In the genomic region with DNA sequence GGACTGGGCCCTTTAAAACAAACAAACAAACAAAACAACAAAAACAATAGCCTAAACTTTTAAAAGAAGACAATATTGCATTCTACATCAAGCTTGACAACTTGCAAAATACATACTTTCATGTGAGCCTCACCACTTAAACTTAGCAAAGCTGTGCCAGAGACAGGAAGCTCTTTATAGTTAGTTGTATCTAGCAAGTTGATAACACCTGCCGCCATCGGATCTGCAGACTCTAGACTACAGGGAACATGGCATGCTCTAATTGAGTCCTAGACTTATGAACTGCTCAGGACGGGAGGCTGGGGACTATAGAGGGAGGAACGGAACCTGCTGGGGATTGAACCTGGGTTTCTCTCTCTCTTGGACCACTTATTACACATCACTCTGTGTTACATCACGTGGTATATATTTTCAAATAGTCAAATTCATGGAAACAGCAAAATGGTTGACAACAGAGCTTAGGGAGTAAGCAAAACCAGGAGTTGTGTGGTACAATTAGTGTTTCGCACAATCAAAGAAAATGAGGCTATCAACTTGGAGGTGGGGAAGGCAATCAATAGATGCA, we compare ENCODE assay signal across 10 mouse cellular contexts. TPM values are rescaled to one million over a fixed set of nuclear protein-coding genes. Genes with fewer than 3 reads are reported as not detected.
DNase-seq lines count a peak whose midpoint lies in the region; ATAC-seq and TF ChIP-seq lines count a peak whose summit lies in the region.
"Had no signal": no experiment of that assay in that cellular context is flagged by ENCODE, and none has a peak within 500 bp of the region (broad histone marks: within the 10 kb centered on the region; RNA-seq: fewer than 3 reads in every experiment).

No protein-coding gene starts in this region.

- no peak overlapping the region for H3K9ac ChIP-seq in heart, embryonic 14.5 days (ENCODE audit: low read length)
- no peak overlapping the region for H3K9ac ChIP-seq in lung, embryonic 15.5 days
- no peak overlapping the region for H3K9ac ChIP-seq in heart, embryonic 16.5 days (ENCODE audit: low read length)
- no peak overlapping the region for H3K9ac ChIP-seq in midbrain, postnatal 0 days (replicated peaks; ENCODE audit: low read length, poor library complexity, severe bottlenecking)

- H3K27ac ChIP-seq in heart, embryonic 14.5 days (replicated peaks in 1 of 2; ENCODE audit: control insufficient read depth in 1 of 2, insufficient read depth in 1 of 2, low read depth in 2 of 2, low read length in 2 of 2): peak overlapping the region; percentile 75 to 95
- peak overlapping the region; percentile 87 for H3K27ac ChIP-seq in lung, embryonic 15.5 days
- peak overlapping the region; percentile 89 for H3K27ac ChIP-seq in heart, embryonic 16.5 days (ENCODE audit: low read length)
- H3K27ac ChIP-seq in midbrain, postnatal 0 days (ENCODE audit: low read depth, low read length): no peak overlapping the region

- TF ChIP-seq CTCF in lung, adult 2 months (IDR thresholded peaks at IDR 0.05; ENCODE audit: insufficient read depth, low read length): no peak
- no peak for TF ChIP-seq CTCF in midbrain, postnatal 0 days (IDR thresholded peaks at IDR 0.05)

- no peaks in the 10 kb centered on the region for H3K9me3 ChIP-seq in heart, embryonic 14.5 days (ENCODE audit: control insufficient read depth, low read length)
- no peaks in the 10 kb centered on the region for H3K9me3 ChIP-seq in lung, embryonic 15.5 days
- no peaks in the 10 kb centered on the region for H3K9me3 ChIP-seq in heart, embryonic 16.5 days (replicated peaks; ENCODE audit: control insufficient read depth, low read length)
- H3K9me3 ChIP-seq in midbrain, postnatal 0 days (ENCODE audit: low read length): no peaks in the 10 kb centered on the region

- peaks cover 48 to 92% of the 10 kb centered on the region in 2 experiments for H3K4me1 ChIP-seq in heart, embryonic 14.5 days (ENCODE audit: control insufficient read depth in 2 of 2, insufficient read depth in 2 of 2, low read length in 2 of 2)
- peaks cover 85% of the 10 kb centered on the region for H3K4me1 ChIP-seq in lung, embryonic 15.5 days
- peaks cover 7% of the 10 kb centered on the region for H3K4me1 ChIP-seq in lung, adult 2 months (ENCODE audit: control insufficient read depth, insufficient read depth, low read length)
- H3K4me1 ChIP-seq in heart, embryonic 16.5 days (ENCODE audit: control insufficient read depth, insufficient read depth, low read length): peaks cover 81% of the 10 kb centered on the region
- H3K4me1 ChIP-seq in midbrain, postnatal 0 days (ENCODE audit: insufficient read depth, low read length): peaks cover 12% of the 10 kb centered on the region

- no peak overlapping the region for H3K4me3 ChIP-seq in heart, embryonic 14.5 days (ENCODE audit: control insufficient read depth in 1 of 2, insufficient read depth in 1 of 2, low read depth in 1 of 2, low read length in 2 of 2)
- no peak overlapping the region for H3K4me3 ChIP-seq in lung, embryonic 15.5 days
- H3K4me3 ChIP-seq in lung, adult 2 months (replicated peaks; ENCODE audit: extremely low read depth, low read depth, low read length): no peak overlapping the region
- H3K4me3 ChIP-seq in heart, embryonic 16.5 days (ENCODE audit: low read length): no peak overlapping the region
- H3K4me3 ChIP-seq in midbrain, postnatal 0 days (ENCODE audit: low read depth, low read length): no peak overlapping the region

- TF ChIP-seq POLR2A in lung, adult 2 months (IDR thresholded peaks at IDR 0.05; ENCODE audit: borderline replicate concordance, extremely low read depth, low read depth, low read length): no peak

- WGBS in heart, embryonic 14.5 days: 51% methylated on average over 6 of the region's 6 CpGs
- WGBS in lung, embryonic 15.5 days: 73% methylated on average over 6 of the region's 6 CpGs
- WGBS in lung, adult 2 months: 88% methylated on average over 6 of the region's 6 CpGs
- WGBS in heart, embryonic 16.5 days: 57% methylated on average over 6 of the region's 6 CpGs
- WGBS in midbrain, postnatal 0 days: 92% methylated on average over 6 of the region's 6 CpGs

- H3K4me2 ChIP-seq in heart, embryonic 14.5 days (ENCODE audit: low read length): peak overlapping the region; percentile 43; the same call in 1 of the 2 replicates
- no peak overlapping the region for H3K4me2 ChIP-seq in lung, embryonic 15.5 days
- H3K4me2 ChIP-seq in heart, embryonic 16.5 days (ENCODE audit: low read depth, low read length): no peak overlapping the region
- H3K4me2 ChIP-seq in midbrain, postnatal 0 days (ENCODE audit: low read depth, low read length, poor library complexity, severe bottlenecking): no peak overlapping the region

- H3K27me3 ChIP-seq in heart, embryonic 14.5 days (ENCODE audit: control insufficient read depth, insufficient read depth, low read length): no peaks in the 10 kb centered on the region
- H3K27me3 ChIP-seq in lung, embryonic 15.5 days: no peaks in the 10 kb centered on the region
- no peaks in the 10 kb centered on the region for H3K27me3 ChIP-seq in heart, embryonic 16.5 days (ENCODE audit: control insufficient read depth, insufficient read depth, low read length)
- H3K27me3 ChIP-seq in midbrain, postnatal 0 days (ENCODE audit: insufficient read depth, low read length): no peaks in the 10 kb centered on the region

- intact Hi-C loops in heart, postnatal 36 days (cut with DNase I): loop anchor here (2.0 kb wide), 1 partner anchor 16 kb away; no protein-coding TSS in a partner anchor

- H3K36me3 ChIP-seq in heart, embryonic 14.5 days (ENCODE audit: control insufficient read depth, insufficient read depth, low read length): no peaks in the 10 kb centered on the region
- 0 out of 2 replicates have a peak, but pooled peaks cover 2% of the 10 kb centered on the region for H3K36me3 ChIP-seq in lung, embryonic 15.5 days
- no peaks in the 10 kb centered on the region for H3K36me3 ChIP-seq in heart, embryonic 16.5 days (ENCODE audit: control insufficient read depth, insufficient read depth)
- H3K36me3 ChIP-seq in midbrain, postnatal 0 days (ENCODE audit: insufficient read depth, low read length): no peaks in the 10 kb centered on the region

- no peak for DNase-seq in heart, postnatal 36 days
- no peak for DNase-seq in lung, adult 2 months
- peak; percentile 68 for DNase-seq in thymus, postnatal 0 days (ENCODE audit: low spot score)
- DNase-seq in midbrain, postnatal 0 days (ENCODE audit: low spot score): no peak
- DNase-seq in cerebellum, postnatal 10 days: no peak
- DNase-seq: gastrocnemius, postnatal 10 days; layer of hippocampus, postnatal 36 days had no signal

- no peak for ATAC-seq in heart, embryonic 14.5 days (ENCODE audit: insufficient number of reproducible peaks, insufficient read depth, low FRiP score, low read depth)
- no peak for ATAC-seq in lung, embryonic 15.5 days (ENCODE audit: borderline replicate concordance, extremely low read depth, low FRiP score, low TSS enrichment)
- ATAC-seq in heart, embryonic 16.5 days (replicated peaks; ENCODE audit: extremely low read depth, insufficient read depth, low FRiP score): no peak
- no peak for ATAC-seq in midbrain, postnatal 0 days (ENCODE audit: low FRiP score)

RNA-seq across cellular contexts. Expression of a gene that starts 44.3 kb away (rescaled TPM):
- 41.3 and 43.9 TPM in 2 replicates for polyA plus RNA-seq in heart, embryonic 14.5 days (2014; fragmentation: Nextera tagmentation; extraction: Ambion mirVana)
- 10 to 100 TPM; 60.2 to 76.0 TPM for total RNA-seq in heart, postnatal 36 days (2021)
- 50.4 and 54.7 TPM in 2 replicates for polyA plus RNA-seq in lung, embryonic 15.5 days (2015; fragmentation: Nextera tagmentation; extraction: Ambion mirVana)
- 44.2 and 53.7 TPM in 2 replicates for polyA plus RNA-seq in lung, adult 2 months (2012; rRNA removed)
- polyA plus RNA-seq in heart, embryonic 16.5 days (2015; fragmentation: Nextera tagmentation; extraction: Ambion mirVana): 40.1 and 41.3 TPM in 2 replicates
- polyA plus RNA-seq in thymus, postnatal 0 days (2015; fragmentation: Nextera tagmentation; extraction: Ambion mirVana): 3.8 and 5.3 TPM in 2 replicates
- total RNA-seq in midbrain, postnatal 0 days (2014; rRNA removed): 28.4 and 32.3 TPM in 2 replicates
- 17.4 and 21.3 TPM in 2 replicates for polyA plus RNA-seq in midbrain, postnatal 0 days (2015; fragmentation: Nextera tagmentation; extraction: Ambion mirVana)
